Mouse (Mus musculus): ENCODE data around the gene Sbk3. TPM values are rescaled to one million over a fixed set of nuclear protein-coding genes. Genes with fewer than 3 reads are reported as not detected.

The Sbk3 gene
- polyA plus RNA-seq, 1 experiment from 2014 or later = not detected

DNA sequence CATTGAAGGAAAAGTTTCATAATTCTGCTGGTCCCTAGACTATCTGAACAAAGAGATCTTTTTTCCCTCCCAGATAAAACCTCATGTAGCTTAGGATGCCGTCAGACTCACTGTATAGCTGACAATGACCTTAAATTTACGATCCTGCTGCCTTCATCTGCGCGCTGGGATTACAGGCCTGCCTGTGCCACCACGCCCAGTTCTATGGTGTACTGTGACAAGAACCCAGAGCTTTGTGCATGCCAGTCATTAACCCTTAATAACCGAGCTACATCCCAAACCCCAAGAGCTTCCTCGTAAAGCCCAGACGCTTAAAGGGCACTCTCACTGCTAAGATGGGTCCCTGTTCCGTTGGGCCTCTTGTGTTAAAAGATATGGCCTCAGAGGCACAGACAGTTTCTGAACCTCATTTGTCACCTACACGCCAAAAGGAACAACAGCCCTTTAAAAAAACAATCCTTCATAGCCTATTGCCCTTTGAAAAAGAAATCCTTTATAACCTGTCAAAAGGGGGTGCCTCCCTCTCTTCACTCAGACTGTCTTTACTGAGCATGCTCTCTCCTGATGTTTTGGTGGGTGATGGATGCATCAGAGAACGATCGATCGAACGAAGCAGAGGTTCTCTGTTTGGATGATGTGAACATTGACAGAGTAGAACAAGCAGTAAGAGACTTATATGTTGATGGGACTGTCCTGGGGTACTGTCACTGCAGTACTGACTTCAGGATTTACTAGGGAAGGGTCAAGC is 55.1 kb downstream of the Sbk3 start:
- Histone ChIP-seq H3K4me2 (ENCODE audit: low read depth, low read length) (peak overlapping the region; percentile 77), H3K9me3 (replicated peaks; ENCODE audit: control insufficient read depth, low read length) (no peaks in the 10 kb centered on the region), H3K27me3 (ENCODE audit: control insufficient read depth, insufficient read depth, low read depth, low read length) (no peaks in the 10 kb centered on the region), H3K27ac (ENCODE audit: low read length) (peak overlapping the region; percentile 90), H3K36me3 (ENCODE audit: control insufficient read depth, insufficient read depth) (peaks cover 30% of the 10 kb centered on the region), H3K4me3 (ENCODE audit: low read depth, low read length) (peak overlapping the region; percentile 85), H3K4me1 (ENCODE audit: control insufficient read depth, low read depth, low read length) (peaks cover 17% of the 10 kb centered on the region), H3K9ac (ENCODE audit: low read depth, low read length) (peak overlapping the region; percentile 91)
- peak; percentile 32 for ATAC-seq (ENCODE audit: low read depth)
- 18% methylated on average over 14 of the region's 14 CpGs for WGBS (ENCODE audit: insufficient replicate concordance)

Other genes starting within 250 kb of the Sbk3 start
- gene Tmem150b, start 245.9 kb downstream of the Sbk3 start, polyA plus RNA-seq (2015; fragmentation: Nextera tagmentation; extraction: Ambion mirVana) = 0.33 and 0.36 TPM in 2 replicates
- 41.3 and 47.4 TPM in 2 replicates for gene Kmt5c, start 231.1 kb downstream of the Sbk3 start, polyA plus RNA-seq (2015; fragmentation: Nextera tagmentation; extraction: Ambion mirVana)
- gene Cox6b2, start 218.1 kb downstream of the Sbk3 start, polyA plus RNA-seq (2015; fragmentation: Nextera tagmentation; extraction: Ambion mirVana) = 65.0 and 71.5 TPM in 2 replicates
- gene Fam71e2, start 199.9 kb downstream of the Sbk3 start, polyA plus RNA-seq (2015; fragmentation: Nextera tagmentation; extraction: Ambion mirVana) = not detected in 2 replicates
- gene Il11, start 188.3 kb downstream of the Sbk3 start, polyA plus RNA-seq (2015; fragmentation: Nextera tagmentation; extraction: Ambion mirVana) = 0.12 TPM in 1 of 2 replicates, not detected in the other
- not detected in 2 replicates for gene Tmem190, start 188.2 kb downstream of the Sbk3 start, polyA plus RNA-seq (2015; fragmentation: Nextera tagmentation; extraction: Ambion mirVana)
- gene Tmem238, start 181.5 kb downstream of the Sbk3 start, polyA plus RNA-seq (2015; fragmentation: Nextera tagmentation; extraction: Ambion mirVana) = 8.4 and 8.9 TPM in 2 replicates
- 162 and 174 TPM in 2 replicates for gene Rpl28, start 178.3 kb downstream of the Sbk3 start, polyA plus RNA-seq (2015; fragmentation: Nextera tagmentation; extraction: Ambion mirVana)
- gene Ube2s, start 158.6 kb downstream of the Sbk3 start, polyA plus RNA-seq (2015; fragmentation: Nextera tagmentation; extraction: Ambion mirVana) = 261 and 272 TPM in 2 replicates
- gene Shisa7, start 126.5 kb downstream of the Sbk3 start, polyA plus RNA-seq (2015; fragmentation: Nextera tagmentation; extraction: Ambion mirVana) = not detected in 2 replicates
- 4.1 and 4.8 TPM in 2 replicates for gene Isoc2b, start 100.9 kb downstream of the Sbk3 start, polyA plus RNA-seq (2015; fragmentation: Nextera tagmentation; extraction: Ambion mirVana)
- gene Isoc2a, start 94.0 kb downstream of the Sbk3 start, polyA plus RNA-seq (2015; fragmentation: Nextera tagmentation; extraction: Ambion mirVana) = 0.49 and 0.89 TPM in 2 replicates
- gene Gm36210, start 64.7 kb downstream of the Sbk3 start, polyA plus RNA-seq (2015; fragmentation: Nextera tagmentation; extraction: Ambion mirVana) = not detected in 2 replicates
- 1.4 and 1.9 TPM in 2 replicates for gene Zfp628, start 56.0 kb downstream of the Sbk3 start, polyA plus RNA-seq (2015; fragmentation: Nextera tagmentation; extraction: Ambion mirVana)
- 0.25 and 0.37 TPM in 2 replicates for gene Nat14, start 49.1 kb downstream of the Sbk3 start, polyA plus RNA-seq (2015; fragmentation: Nextera tagmentation; extraction: Ambion mirVana)
- gene Ssc5d, start 45.4 kb downstream of the Sbk3 start, polyA plus RNA-seq (2015; fragmentation: Nextera tagmentation; extraction: Ambion mirVana) = 0.08 and 0.20 TPM in 2 replicates
- gene Sbk2, start 6.8 kb downstream of the Sbk3 start, polyA plus RNA-seq (2015; fragmentation: Nextera tagmentation; extraction: Ambion mirVana) = not detected in 2 replicates
- gene Zfp579, start 25.0 kb upstream of the Sbk3 start, polyA plus RNA-seq (2015; fragmentation: Nextera tagmentation; extraction: Ambion mirVana) = 3.6 and 4.5 TPM in 2 replicates
- gene Zfp524, start 43.2 kb upstream of the Sbk3 start, polyA plus RNA-seq (2015; fragmentation: Nextera tagmentation; extraction: Ambion mirVana) = 7.8 and 10.2 TPM in 2 replicates
- gene Fiz1, start 43.5 kb upstream of the Sbk3 start, polyA plus RNA-seq (2015; fragmentation: Nextera tagmentation; extraction: Ambion mirVana) = 10.4 and 12.5 TPM in 2 replicates
- 0.58 and 0.89 TPM in 2 replicates for gene Gm44973, start 44.3 kb upstream of the Sbk3 start, polyA plus RNA-seq (2015; fragmentation: Nextera tagmentation; extraction: Ambion mirVana)
- gene Zfp865, start 49.2 kb upstream of the Sbk3 start, polyA plus RNA-seq (2015; fragmentation: Nextera tagmentation; extraction: Ambion mirVana) = 1.1 and 1.2 TPM in 2 replicates
- 0.16 and 0.40 TPM in 2 replicates for gene Ccdc106, start 49.4 kb upstream of the Sbk3 start, polyA plus RNA-seq (2015; fragmentation: Nextera tagmentation; extraction: Ambion mirVana)
- gene 4632433K11Rik, start 63.0 kb upstream of the Sbk3 start, polyA plus RNA-seq (2015; fragmentation: Nextera tagmentation; extraction: Ambion mirVana) = not detected in 2 replicates
- 1.3 and 1.7 TPM in 2 replicates for gene Zfp784, start 67.3 kb upstream of the Sbk3 start, polyA plus RNA-seq (2015; fragmentation: Nextera tagmentation; extraction: Ambion mirVana)
- gene Zfp580, start 80.4 kb upstream of the Sbk3 start, polyA plus RNA-seq (2015; fragmentation: Nextera tagmentation; extraction: Ambion mirVana) = 0.89 and 1.8 TPM in 2 replicates
- gene U2af2, start 91.0 kb upstream of the Sbk3 start, polyA plus RNA-seq (2015; fragmentation: Nextera tagmentation; extraction: Ambion mirVana) = 48.2 and 48.8 TPM in 2 replicates
- 45.2 and 46.6 TPM in 2 replicates for gene Epn1, start 109.1 kb upstream of the Sbk3 start, polyA plus RNA-seq (2015; fragmentation: Nextera tagmentation; extraction: Ambion mirVana)
- gene Rfpl4, start 145.8 kb upstream of the Sbk3 start, polyA plus RNA-seq (2015; fragmentation: Nextera tagmentation; extraction: Ambion mirVana) = not detected in 2 replicates
- gene Rasl2-9, start 154.8 kb upstream of the Sbk3 start, polyA plus RNA-seq (2015; fragmentation: Nextera tagmentation; extraction: Ambion mirVana) = 0.11 and 0.27 TPM in 2 replicates
- gene Vmn1r55, start 178.5 kb upstream of the Sbk3 start, polyA plus RNA-seq (2015; fragmentation: Nextera tagmentation; extraction: Ambion mirVana) = not detected in 2 replicates
- gene Vmn1r56, start 225.6 kb upstream of the Sbk3 start, polyA plus RNA-seq (2015; fragmentation: Nextera tagmentation; extraction: Ambion mirVana) = not detected in 2 replicates
- not detected in 2 replicates for gene Vmn1r57, start 247.3 kb upstream of the Sbk3 start, polyA plus RNA-seq (2015; fragmentation: Nextera tagmentation; extraction: Ambion mirVana)